Mouse (Mus musculus): Measurements from ENCODE around the gene D630039A03Rik.

DNA sequence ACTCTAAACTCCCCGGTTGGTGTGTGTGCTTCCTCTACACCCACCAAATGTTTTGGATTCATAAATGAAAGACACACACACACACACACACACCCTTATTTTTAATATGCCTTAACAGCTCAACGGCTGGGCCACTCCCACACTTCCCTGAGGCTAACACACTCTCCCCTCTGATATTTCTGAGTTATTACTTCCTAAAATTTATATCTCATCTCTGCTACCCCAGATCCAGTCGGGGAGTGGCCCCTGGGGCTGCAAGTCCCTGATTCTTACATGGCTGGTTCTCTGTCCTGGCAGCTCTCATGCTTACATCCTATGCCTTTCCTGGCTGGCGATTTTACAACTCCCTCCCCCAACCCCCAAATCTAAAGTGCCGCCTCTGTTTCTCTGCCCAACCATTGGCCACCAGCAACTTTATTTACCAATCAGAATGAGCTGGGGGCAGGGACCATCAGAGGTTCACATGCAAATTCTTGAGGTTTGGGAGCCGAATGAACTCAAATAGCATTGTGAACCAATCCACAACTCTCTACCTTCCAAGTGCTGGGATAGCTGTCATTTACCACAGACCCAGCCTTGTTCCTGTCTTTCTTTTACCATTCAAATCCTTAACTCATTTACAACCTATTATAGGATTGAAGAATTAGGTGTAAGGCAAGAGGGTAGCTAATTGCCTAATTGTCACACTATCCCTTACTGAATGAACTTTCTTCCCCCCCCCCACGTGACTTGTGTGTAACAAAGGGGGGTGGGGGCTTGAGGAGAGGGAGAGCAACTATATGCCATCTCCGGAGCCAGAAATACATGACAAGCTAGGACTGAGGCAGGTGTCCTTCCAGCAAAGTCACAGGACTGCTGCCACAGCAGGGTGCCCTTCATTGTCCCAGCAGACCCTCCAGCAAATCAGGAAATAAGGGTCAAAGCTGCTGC is 3.7 kb upstream of the D630039A03Rik start:
- TF ChIP-seq POLR2AphosphoS2 (IDR thresholded peaks at IDR 0.05; ENCODE audit: insufficient read length, low read depth) = no peak
- TF ChIP-seq POLR2A (IDR thresholded peaks at IDR 0.05; ENCODE audit: insufficient read length, low read depth) = no peak

All from myocyte (in vitro differentiated cells).